Mouse (Mus musculus): ENCODE results near the gene Disp1. TPM values are rescaled to one million over a fixed set of nuclear protein-coding genes. Genes with fewer than 3 reads are reported as not detected.

Gene Disp1
- total RNA-seq, 2 experiments from 2014 or later = 5.4 to 7.3 TPM

GRCm38 (mm10) chr1:183066981-183067380, 154.3 kb downstream of the Disp1 start:
- intact Hi-C loops (cut with DNase I; ENCODE audit: low total_unique reads) = no loop called here
- DNase-seq = no peak

- DNase-seq = no peak
- intact Hi-C loops (cut with DNase I; ENCODE audit: low total_unique reads) = no loop called here
These were observed 160.7 kb downstream of the Disp1 start for GRCm38 (mm10) chr1:183060611-183061010.

GRCm38 (mm10) chr1:183056289-183056655, 165.1 kb downstream of the Disp1 start:
- intact Hi-C loops (cut with DNase I; ENCODE audit: low total_unique reads) = no loop called here
- peak; percentile 44 for DNase-seq

GRCm38 (mm10) chr1:183055608-183056288, 165.6 kb downstream of the Disp1 start:
- DNase-seq = peak; percentile 35
- intact Hi-C loops (cut with DNase I; ENCODE audit: low total_unique reads) = no loop called here

GRCm38 (mm10) chr1:183052663-183053062, 168.7 kb downstream of the Disp1 start:
- intact Hi-C loops (cut with DNase I; ENCODE audit: low total_unique reads) = no loop called here
- peak; percentile 36 for DNase-seq

GRCm38 (mm10) chr1:183049295-183049694, 172.0 kb downstream of the Disp1 start:
- intact Hi-C loops (cut with DNase I; ENCODE audit: low total_unique reads) = no loop called here

GRCm38 (mm10) chr1:183047913-183048523, 173.3 kb downstream of the Disp1 start:
- intact Hi-C loops (cut with DNase I; ENCODE audit: low total_unique reads) = no loop called here
- no peak for DNase-seq

More at GRCm38 (mm10) chr1:183049295-183049694, 172.0 kb downstream of the Disp1 start:
- DNase-seq = peak; percentile 56

- intact Hi-C loops (cut with DNase I; ENCODE audit: low total_unique reads) = no loop called here
- DNase-seq = peak; percentile 47
These were observed 174.0 kb downstream of the Disp1 start for GRCm38 (mm10) chr1:183047191-183047912.

- DNase-seq = no peak
- intact Hi-C loops (cut with DNase I; ENCODE audit: low total_unique reads) = no loop called here
These were observed 175.2 kb downstream of the Disp1 start for GRCm38 (mm10) chr1:183046081-183046480.

GRCm38 (mm10) chr1:183043161-183043812, 178.0 kb downstream of the Disp1 start:
- intact Hi-C loops (cut with DNase I; ENCODE audit: low total_unique reads) = no loop called here
- peak; percentile 52 for DNase-seq

GRCm38 (mm10) chr1:183041703-183042102, 179.6 kb downstream of the Disp1 start:
- intact Hi-C loops (cut with DNase I; ENCODE audit: low total_unique reads) = no loop called here

GRCm38 (mm10) chr1:183040847-183041382, 180.4 kb downstream of the Disp1 start:
- DNase-seq = peak; percentile 43

More at GRCm38 (mm10) chr1:183041703-183042102, 179.6 kb downstream of the Disp1 start:
- DNase-seq = no peak

GRCm38 (mm10) chr1:183039881-183040708, 181.2 kb downstream of the Disp1 start:
- intact Hi-C loops (cut with DNase I; ENCODE audit: low total_unique reads) = no loop called here
- DNase-seq = no peak

More at GRCm38 (mm10) chr1:183040847-183041382, 180.4 kb downstream of the Disp1 start:
- intact Hi-C loops (cut with DNase I; ENCODE audit: low total_unique reads) = no loop called here

- intact Hi-C loops (cut with DNase I; ENCODE audit: low total_unique reads) = no loop called here
- DNase-seq = no peak
These were observed 181.9 kb downstream of the Disp1 start for GRCm38 (mm10) chr1:183039404-183039803.

Small RNA genes within 50 kb of the gene (microRNA-seq; reads per million reads assigned to microRNA genes)
- 0 reads per million in 2 experiments for gene Gm24975

Other genes starting within 250 kb of the Disp1 start
- 10 to 100 TPM; 19.5 to 23.7 TPM for gene Aida, start 75.1 kb upstream of the Disp1 start, total RNA-seq (2021)
- gene Brox, start 75.7 kb upstream of the Disp1 start, total RNA-seq (2021) = 10 to 100 TPM; 17.7 to 19.5 TPM
- 100 to 1,000 TPM; 101 to 105 TPM for gene Mia3, start 148.0 kb upstream of the Disp1 start, total RNA-seq (2021)
- 1 to 10 TPM; 4.1 to 4.7 TPM for gene Taf1a, start 167.5 kb upstream of the Disp1 start, total RNA-seq (2021)
- gene Hhipl2, start 196.7 kb upstream of the Disp1 start, total RNA-seq (2021) = under 1 TPM in 1 of 2 experiments, not detected in 1; 0.08 TPM